Mouse (Mus musculus) ES-E14 (cell line): ENCODE measurements around the gene Sulf2.

ENCODE experiments used
- HCFC1 ChIP-seq: IDR thresholded peaks from 2 replicates; pipeline ENCODE4 v1.6.1; 2012; ENCODE audit warnings: low read length, inconsistent platforms, borderline replicate concordance; ENCODE audit not compliant: insufficient read depth
- MAFK ChIP-seq: IDR thresholded peaks from 2 replicates; pipeline ENCODE4 v1.6.1; 2014; ENCODE audit warnings: mild to moderate bottlenecking, low read depth, low read length, inconsistent platforms; ENCODE audit not compliant: insufficient read depth
- ZC3H11A ChIP-seq: IDR thresholded peaks from 2 replicates; pipeline ENCODE4 v1.6.1; 2012; ENCODE audit warnings: low read depth, mild to moderate bottlenecking, inconsistent platforms, low read length, borderline replicate concordance
- ZNF384 ChIP-seq: IDR thresholded peaks from 2 replicates; pipeline ENCODE4 v1.6.1; 2012; ENCODE audit warnings: low read depth, low read length, inconsistent platforms

DNA sequence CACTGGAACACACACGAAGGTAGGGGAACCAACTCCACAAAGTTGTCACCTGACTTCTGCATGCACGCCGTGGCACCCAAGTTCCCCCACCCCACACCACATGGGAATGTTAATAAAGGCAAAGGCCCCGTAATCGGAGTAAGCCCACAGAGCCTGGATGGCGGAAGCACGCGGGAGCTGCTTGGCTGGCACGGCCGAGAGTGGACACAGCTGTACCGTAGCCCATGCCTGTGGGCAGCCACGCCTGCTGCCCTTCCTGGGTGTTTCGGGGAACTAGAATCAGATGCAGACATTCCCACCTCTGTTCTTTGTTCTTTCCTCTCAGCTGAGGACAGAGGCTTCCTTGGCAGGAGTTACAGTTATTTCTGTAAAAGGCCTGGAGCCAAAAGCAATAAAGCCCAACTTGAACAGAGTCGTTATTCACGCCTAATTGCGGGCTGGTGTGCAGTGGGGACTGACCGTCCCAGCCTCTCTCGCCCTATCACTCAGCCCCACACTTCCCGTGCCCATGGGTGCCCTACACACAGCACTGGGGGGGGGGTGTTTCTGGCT lies 12.8 kb downstream of the Sulf2 start:
- no peak for TF ChIP-seq MAFK
- TF ChIP-seq ZNF384 = no peak
- TF ChIP-seq HCFC1 = no peak
- TF ChIP-seq ZC3H11A = no peak
